Mouse (Mus musculus) liver, embryonic 14.5 days (tissue): ENCODE measurements at regions not wholly inside any gene's neighbourhood (a gene's known extent, or its start where the extent isn't known, plus 50 kb on each side); places are given as distances from the start of the nearest gene placed in this dataset.

ENCODE experiments used
- CTCF ChIP-seq: IDR thresholded peaks from 2 replicates; pipeline ENCODE4 v1.5.1; 2016; ENCODE audit warnings: antibody characterized with exemption, low read depth, control low read depth
- EP300 ChIP-seq: IDR thresholded peaks from 2 replicates; pipeline ENCODE4 v1.6.1; 2016; ENCODE audit warnings: antibody characterized with exemption, low read depth

GRCm38 (mm10) chr17:14606356-14606989 is 87.6 kb downstream of the Thbs2 start:
- no peak for TF ChIP-seq EP300
- TF ChIP-seq CTCF, result no peak
